Mouse (Mus musculus): ENCODE results near the gene Zfp568. TPM values are rescaled to one million over a fixed set of nuclear protein-coding genes. Genes with fewer than 3 reads are reported as not detected.

Zfp568 gene
- 10 to 100 TPM; 13.3 to 16.3 TPM for total RNA-seq (2023)

GRCm38 (mm10) chr7:29983690-29984380, at the start of gene Zfp568:
Gene Zfp568, plus strand, starts transcription at chr7:29983955.

GRCm38 (mm10) chr7:29953513-29954401, 30.0 kb upstream of the Zfp568 start, which contains the start of gene Zfp74:
Gene Zfp74, minus strand, starts transcription at chr7:29954089.

GRCm38 (mm10) chr7:30050882-30051548, 67.3 kb downstream of the Zfp568 start, which contains the start of gene Zfp14:
Gene Zfp14, minus strand, starts transcription at chr7:30051380.

GRCm38 (mm10) chr7:30072146-30073028, 88.6 kb downstream of the Zfp568 start, which contains the start of gene Zfp82:
Gene Zfp82, minus strand, starts transcription at chr7:30072900.

Other genes with a start within 250 kb of the Zfp568 start
- 1 to 10 TPM; 7.7 to 8.3 TPM for gene Zfp84, start 215.4 kb upstream of the Zfp568 start, total RNA-seq (2023)
- not detected for gene Zfp30, start 200.0 kb upstream of the Zfp568 start, total RNA-seq (2023)
- gene Zfp790, start 167.8 kb upstream of the Zfp568 start, total RNA-seq (2023), result 1 to 10 TPM; 6.8 to 7.1 TPM
- gene Zfp940, start 130.3 kb upstream of the Zfp568 start, total RNA-seq (2023), result 1 to 10 TPM in 1 of 2 experiments, under 1 TPM in 1; 0.38 to 1.6 TPM
- 1 to 10 TPM; 1.9 to 3.0 TPM for gene Zfp420, start 124.0 kb upstream of the Zfp568 start, total RNA-seq (2023)
- gene Zfp27, start 77.4 kb upstream of the Zfp568 start, total RNA-seq (2023), result 1 to 10 TPM; 2.1 to 2.5 TPM
- under 1 TPM; 0.46 to 0.99 TPM for gene Zfp383, start 75.7 kb upstream of the Zfp568 start, total RNA-seq (2023)
- 1 to 10 TPM; 3.4 to 3.7 TPM for gene Zfp74, start 29.9 kb upstream of the Zfp568 start, total RNA-seq (2023)
- gene Zfp14, start 67.4 kb downstream of the Zfp568 start, total RNA-seq (2023), result under 1 TPM; 0.57 to 0.61 TPM
- gene Zfp82, start 88.9 kb downstream of the Zfp568 start, total RNA-seq (2023), result under 1 TPM; 0.75 to 0.86 TPM
- not detected for gene Gm26920, start 106.5 kb downstream of the Zfp568 start, total RNA-seq (2023)
- gene Zfp566, start 106.6 kb downstream of the Zfp568 start, total RNA-seq (2023), result 1 to 10 TPM in 1 of 2 experiments, under 1 TPM in 1; 0.92 to 1.0 TPM
- 10 to 100 TPM in 1 of 2 experiments, 1 to 10 TPM in 1; 7.2 to 10.1 TPM for gene Zfp260, start 110.8 kb downstream of the Zfp568 start, total RNA-seq (2023)
- gene Zfp382, start 138.0 kb downstream of the Zfp568 start, total RNA-seq (2023), result 1 to 10 TPM; 7.1 to 9.1 TPM
- 10 to 100 TPM; 14.2 to 16.0 TPM for gene Zfp146, start 185.8 kb downstream of the Zfp568 start, total RNA-seq (2023)
- gene Cox7a1, start 200.2 kb downstream of the Zfp568 start, total RNA-seq (2023), result 1 to 10 TPM in 1 of 2 experiments, not detected in 1; 1.4 TPM
- gene Capns1, start 214.9 kb downstream of the Zfp568 start, total RNA-seq (2023), result 100 to 1,000 TPM; 216 to 218 TPM
- 10 to 100 TPM; 29.7 to 30.5 TPM for gene Polr2i, start 248.0 kb downstream of the Zfp568 start, total RNA-seq (2023)
- 10 to 100 TPM; 47.2 to 53.8 TPM for gene Tbcb, start 248.3 kb downstream of the Zfp568 start, total RNA-seq (2023)